Comparison of ENCODE assay signal across 17 mouse cellular contexts in genomic region chr4:131405376-131406017, GRCm38 (mm10).
DNase-seq lines count a peak whose midpoint lies in the region; ATAC-seq and TF ChIP-seq lines count a peak whose summit lies in the region.
"Had no signal": no experiment of that assay in that cellular context is flagged by ENCODE, and none has a peak within 500 bp of the region (broad histone marks: within the 10 kb centered on the region; RNA-seq: fewer than 3 reads in every experiment).

No protein-coding gene starts in this region.

- no peak for TF ChIP-seq POLR2A in kidney, adult 2 months (IDR thresholded peaks at IDR 0.05; ENCODE audit: low read depth, low read length)

- no peak for DNase-seq in kidney, adult 2 months
- DNase-seq in right cerebral cortex, adult 18-20 months, result peak; percentile 30
- no peak for DNase-seq in right cerebral cortex, postnatal 36 days (ENCODE audit: low spot score in 2 of 2)
- DNase-seq in forebrain, postnatal 0 days, result peak; percentile 64
- DNase-seq in adipocyte (ENCODE audit: low spot score), result no peak
- no peak for DNase-seq in cerebellum, postnatal 14 days
- DNase-seq: adrenal gland, postnatal 36 days; cerebellum, adult 18-20 months; heart, adult 11 months; heart, postnatal 4 days; layer of hippocampus, adult 9-11 months; thymus, postnatal 4 days had no signal

- no peak for TF ChIP-seq CTCF in kidney, adult 2 months (conservative IDR thresholded peaks at IDR 0.05; ENCODE audit: insufficient read depth, insufficient read length, low read depth, low read length)
- TF ChIP-seq CTCF in forebrain, postnatal 0 days (IDR thresholded peaks at IDR 0.05; ENCODE audit: low read depth), result no peak

- H3K4me1 ChIP-seq in kidney, embryonic 15.5 days, result peaks cover 40% of the 10 kb centered on the region
- no peaks in the 10 kb centered on the region for H3K4me1 ChIP-seq in kidney, adult 2 months (ENCODE audit: control insufficient read depth, insufficient read depth, low read length)
- H3K4me1 ChIP-seq in forebrain, postnatal 0 days (ENCODE audit: insufficient read depth), result peaks cover 9% of the 10 kb centered on the region; the same call in 1 of the 2 replicates
- H3K4me1 ChIP-seq: liver, embryonic 12.5 days had no signal

- WGBS in kidney, embryonic 15.5 days, result 43% methylated on average over 12 of the region's 12 CpGs
- WGBS in kidney, adult 2 months, result 70% methylated on average over 12 of the region's 12 CpGs
- 28% methylated on average over 12 of the region's 12 CpGs for WGBS in forebrain, postnatal 0 days

- peak overlapping the region; percentile 32; the same call in 1 of the 2 replicates for H3K27ac ChIP-seq in kidney, embryonic 15.5 days
- H3K27ac ChIP-seq in kidney, adult 2 months (ENCODE audit: insufficient read depth, low read depth, low read length), result no peak overlapping the region
- H3K27ac ChIP-seq in forebrain, postnatal 0 days (ENCODE audit: low read depth, low read length), result peak overlapping the region; percentile 81
- H3K27ac ChIP-seq: liver, embryonic 12.5 days; stomach, embryonic 15.5 days had no signal

- no peak overlapping the region for H3K9ac ChIP-seq in kidney, embryonic 15.5 days
- H3K9ac ChIP-seq in forebrain, postnatal 0 days, result no peak overlapping the region
- H3K9ac ChIP-seq: liver, embryonic 12.5 days; stomach, embryonic 15.5 days had no signal

- H3K4me2 ChIP-seq in kidney, embryonic 15.5 days, result no peak overlapping the region
- H3K4me2 ChIP-seq in forebrain, postnatal 0 days (ENCODE audit: low read depth), result no peak overlapping the region
- H3K4me2 ChIP-seq: liver, embryonic 12.5 days; stomach, embryonic 15.5 days had no signal

- no peaks in the 10 kb centered on the region for H3K27me3 ChIP-seq in kidney, embryonic 15.5 days
- H3K27me3 ChIP-seq in kidney, adult 2 months (replicated peaks; ENCODE audit: control insufficient read depth, insufficient read depth, low read length), result no peaks in the 10 kb centered on the region
- H3K27me3 ChIP-seq in forebrain, postnatal 0 days (ENCODE audit: insufficient read depth, low read length), result no peaks in the 10 kb centered on the region
- H3K27me3 ChIP-seq: stomach, embryonic 15.5 days had no signal

- H3K36me3 ChIP-seq in kidney, embryonic 15.5 days, result no peaks in the 10 kb centered on the region
- H3K36me3 ChIP-seq in kidney, adult 2 months (ENCODE audit: control insufficient read depth, insufficient read depth, low read length), result no peaks in the 10 kb centered on the region
- H3K36me3 ChIP-seq in forebrain, postnatal 0 days (ENCODE audit: insufficient read depth), result no peaks in the 10 kb centered on the region
- H3K36me3 ChIP-seq: liver, embryonic 12.5 days; stomach, embryonic 15.5 days had no signal

- no peak overlapping the region for H3K4me3 ChIP-seq in kidney, embryonic 15.5 days (replicated peaks)
- H3K4me3 ChIP-seq in kidney, adult 2 months (ENCODE audit: insufficient read depth, low read depth, low read length), result no peak overlapping the region
- no peak overlapping the region for H3K4me3 ChIP-seq in forebrain, postnatal 0 days (ENCODE audit: low read depth, low read length)
- H3K4me3 ChIP-seq: liver, embryonic 12.5 days; stomach, embryonic 15.5 days had no signal

- ATAC-seq in kidney, embryonic 15.5 days (replicated peaks; ENCODE audit: low FRiP score), result no peak
- ATAC-seq in forebrain, postnatal 0 days, result peak; percentile 81
- ATAC-seq in megakaryocyte progenitor cell, adult 5-6 weeks (replicated peaks; ENCODE audit: poor library complexity), result no peak
- ATAC-seq: liver, embryonic 12.5 days; lung, postnatal 0 days had no signal

- no peaks in the 10 kb centered on the region for H3K9me3 ChIP-seq in kidney, embryonic 15.5 days (replicated peaks)
- no peaks in the 10 kb centered on the region for H3K9me3 ChIP-seq in forebrain, postnatal 0 days (ENCODE audit: low read length)
- H3K9me3 ChIP-seq: liver, embryonic 12.5 days; stomach, embryonic 15.5 days had no signal

Comparison
In these comparisons a context has a peak if more than half of its experiments do, and no peak if none do; other contexts are left out.
1. DNase-seq: peak in right cerebral cortex, adult 18-20 months (single experiment) and forebrain, postnatal 0 days (single experiment); none in kidney, adult 2 months (single experiment), right cerebral cortex, postnatal 36 days (0 of 2), adipocyte (single experiment) and cerebellum, postnatal 14 days (0 of 2).